Mouse (Mus musculus) heart, adult 11 months (tissue): ENCODE measurements around the gene Imp3.
"Not testable (repeated sequence)": the region's sequence is repeated elsewhere in the genome, so short reads cannot be mapped to it uniquely, and the experiment has no call there.

ENCODE experiments used
- DNase-seq: peaks from one replicate; pipeline ENCODE4 v3.0.0; 2022

The Imp3 gene

GRCm38 (mm10) chr9:56937223-56938160, at the start of gene Imp3:
Imp3 (plus strand) TSS chr9:56937475.
- peak; percentile 99 for DNase-seq

- peak; percentile 92 for DNase-seq
These were observed 49.7 kb upstream of the Imp3 start for GRCm38 (mm10) chr9:56887581-56887980.

- DNase-seq: peak; percentile 95
These were observed 47.5 kb upstream of the Imp3 start for GRCm38 (mm10) chr9:56889817-56890216.

GRCm38 (mm10) chr9:56890522-56891250, 46.6 kb upstream of the Imp3 start:
- peak; percentile 91 for DNase-seq

GRCm38 (mm10) chr9:56891517-56892011, 45.7 kb upstream of the Imp3 start:
- DNase-seq: peak; percentile 97

- DNase-seq: peak; percentile 90
These were observed 45.2 kb upstream of the Imp3 start for GRCm38 (mm10) chr9:56892111-56892510.

GRCm38 (mm10) chr9:56893313-56893712, 44.0 kb upstream of the Imp3 start:
- DNase-seq: peak; percentile 89

- DNase-seq: peak; percentile 92
These were observed 43.3 kb upstream of the Imp3 start for GRCm38 (mm10) chr9:56894006-56894405.

GRCm38 (mm10) chr9:56896779-56897178, 40.5 kb upstream of the Imp3 start:
- DNase-seq: peak; percentile 92

GRCm38 (mm10) chr9:56899409-56899808, 37.9 kb upstream of the Imp3 start:
- peak; percentile 94 for DNase-seq

- no peak for DNase-seq
These were observed 37.2 kb upstream of the Imp3 start for GRCm38 (mm10) chr9:56900060-56900459.

GRCm38 (mm10) chr9:56900571-56900970, 36.7 kb upstream of the Imp3 start:
- DNase-seq: peak; percentile 97

GRCm38 (mm10) chr9:56901187-56901586, 36.1 kb upstream of the Imp3 start:
- peak; percentile 92 for DNase-seq

- no peak for DNase-seq
These were observed 33.6 kb upstream of the Imp3 start for GRCm38 (mm10) chr9:56903662-56904061.

- peak; percentile 91 for DNase-seq
These were observed 29.7 kb upstream of the Imp3 start for GRCm38 (mm10) chr9:56907549-56907948.

- DNase-seq: not testable (repeated sequence)
These were observed 27.3 kb upstream of the Imp3 start for GRCm38 (mm10) chr9:56909991-56910390.

- DNase-seq: no peak
These were observed 26.3 kb upstream of the Imp3 start for GRCm38 (mm10) chr9:56911017-56911416.

- DNase-seq: peak; percentile 91
These were observed 23.3 kb upstream of the Imp3 start for GRCm38 (mm10) chr9:56913991-56914390.

GRCm38 (mm10) chr9:56915116-56915515, 22.2 kb upstream of the Imp3 start:
- no peak for DNase-seq

GRCm38 (mm10) chr9:56915695-56916410, 21.4 kb upstream of the Imp3 start:
- DNase-seq: peak; percentile 91

GRCm38 (mm10) chr9:56917131-56917530, 20.1 kb upstream of the Imp3 start:
- peak; percentile 92 for DNase-seq

GRCm38 (mm10) chr9:56918466-56918865, 18.8 kb upstream of the Imp3 start:
- DNase-seq: peak; percentile 88

- peak; percentile 87 for DNase-seq
These were observed 14.5 kb upstream of the Imp3 start for GRCm38 (mm10) chr9:56922746-56923145.
